Mouse (Mus musculus): ENCODE data around the gene Nap1l4.
"Not testable (repeated sequence)": the region's sequence is repeated elsewhere in the genome, so short reads cannot be mapped to it uniquely, and the experiment has no call there.

The Nap1l4 gene

GRCm38 (mm10) chr7:143548976-143549457 is at the start of gene Nap1l4:
Gene Nap1l4 (minus strand): TSS chr7:143549106.
- in situ Hi-C loops (cut with MboI, MseI) = no loop called here

GRCm38 (mm10) chr7:143594865-143595264 is 46.0 kb upstream of the Nap1l4 start:
- in situ Hi-C loops (cut with MboI, MseI) = loop anchor here (5.0 kb wide), 2 partner anchors 97 to 162 kb away; partner anchors contain the start of gene Osbpl5

GRCm38 (mm10) chr7:143592255-143592654 is 43.3 kb upstream of the Nap1l4 start:
- in situ Hi-C loops (cut with MboI, MseI) = no loop called here

- in situ Hi-C loops (cut with MboI, MseI) = no loop called here
These were observed 39.1 kb upstream of the Nap1l4 start for GRCm38 (mm10) chr7:143588006-143588405.

GRCm38 (mm10) chr7:143587586-143587985 is 38.7 kb upstream of the Nap1l4 start:
- in situ Hi-C loops (cut with MboI, MseI) = no loop called here

GRCm38 (mm10) chr7:143583956-143584355 is 35.0 kb upstream of the Nap1l4 start:
- in situ Hi-C loops (cut with MboI, MseI) = no loop called here

GRCm38 (mm10) chr7:143583025-143583424 is 34.1 kb upstream of the Nap1l4 start:
- in situ Hi-C loops (cut with MboI, MseI) = no loop called here

GRCm38 (mm10) chr7:143575751-143576150 is 26.8 kb upstream of the Nap1l4 start:
- in situ Hi-C loops (cut with MboI, MseI) = no loop called here

- in situ Hi-C loops (cut with MboI, MseI) = no loop called here
These were observed 16.7 kb upstream of the Nap1l4 start for GRCm38 (mm10) chr7:143565648-143566039.

- in situ Hi-C loops (cut with MboI, MseI) = no loop called here
These were observed 16.2 kb upstream of the Nap1l4 start for GRCm38 (mm10) chr7:143565015-143565647.

GRCm38 (mm10) chr7:143563787-143564186 is 14.9 kb upstream of the Nap1l4 start:
- in situ Hi-C loops (cut with MboI, MseI) = no loop called here

- in situ Hi-C loops (cut with MboI, MseI) = no loop called here
These were observed 8.7 kb upstream of the Nap1l4 start for GRCm38 (mm10) chr7:143557616-143558015.

- in situ Hi-C loops (cut with MboI, MseI) = no loop called here
These were observed 8.2 kb upstream of the Nap1l4 start for GRCm38 (mm10) chr7:143556964-143557610.

GRCm38 (mm10) chr7:143549588-143550220 is 798 bp upstream of the Nap1l4 start:
- in situ Hi-C loops (cut with MboI, MseI) = no loop called here

- in situ Hi-C loops (cut with MboI, MseI) = no loop called here
These were observed 510 bp downstream of the Nap1l4 start for GRCm38 (mm10) chr7:143548231-143548961.

- in situ Hi-C loops (cut with MboI, MseI) = no loop called here
These were observed 2.4 kb downstream of the Nap1l4 start for GRCm38 (mm10) chr7:143546554-143546953.

- in situ Hi-C loops (cut with MboI, MseI) = no loop called here
These were observed 4.5 kb downstream of the Nap1l4 start for GRCm38 (mm10) chr7:143544368-143544767.

- in situ Hi-C loops (cut with MboI, MseI) = no loop called here
These were observed 10.2 kb downstream of the Nap1l4 start for GRCm38 (mm10) chr7:143538671-143539070.

- in situ Hi-C loops (cut with MboI, MseI) = not testable (repeated sequence)
These were observed 10.7 kb downstream of the Nap1l4 start for GRCm38 (mm10) chr7:143538229-143538628.

GRCm38 (mm10) chr7:143536251-143536650 is 12.7 kb downstream of the Nap1l4 start:
- in situ Hi-C loops (cut with MboI, MseI) = no loop called here

- in situ Hi-C loops (cut with MboI, MseI) = no loop called here
These were observed 15.6 kb downstream of the Nap1l4 start for GRCm38 (mm10) chr7:143533284-143533683.

GRCm38 (mm10) chr7:143532410-143532809 is 16.5 kb downstream of the Nap1l4 start:
- in situ Hi-C loops (cut with MboI, MseI) = no loop called here

All from T-helper 1 cell (primary cell).